Mouse (Mus musculus) thymus, adult 2 months (tissue): ENCODE data around the gene C2.

ENCODE experiments used
- CTCF ChIP-seq: fragments of 200-500 bp; IDR thresholded peaks from 2 replicates; pipeline ENCODE4 v1.5.1; 2012; ENCODE audit warnings: mild to moderate bottlenecking, control low read depth, low read length, moderate library complexity, borderline replicate concordance; ENCODE audit not compliant: control insufficient read depth, poor library complexity, insufficient read depth; ENCODE audit errors: extremely low read depth
- POLR2A ChIP-seq: fragments of 200-500 bp; IDR thresholded peaks from 2 replicates; pipeline ENCODE4 v1.6.1; 2012; ENCODE audit warnings: mild to moderate bottlenecking, low read length, control low read depth, moderate library complexity; ENCODE audit not compliant: control insufficient read depth, poor library complexity, insufficient read depth; ENCODE audit errors: extremely low read depth

- no peak for TF ChIP-seq CTCF
- TF ChIP-seq POLR2A: no peak
Observed at GRCm38 (mm10) chr17:34891377-34891776, 6.7 kb downstream of the C2 start.
